Mouse (Mus musculus): ENCODE results near the gene Onecut3. TPM values are rescaled to one million over a fixed set of nuclear protein-coding genes. Genes with fewer than 3 reads are reported as not detected.

Gene Onecut3
- not detected in 2 replicates for polyA plus RNA-seq (2016; fragmentation: Nextera tagmentation; extraction: Ambion mirVana)

GRCm38 (mm10) chr10:80494732-80495131 lies at the start of gene Onecut3:
Gene Onecut3 (plus strand): TSS chr10:80494835.
- Histone ChIP-seq H3K4me2 (peak within 1 kb of the TSS; percentile 80), H3K27ac (no peak within 1 kb of the TSS), H3K4me1 (replicated peaks) (peaks cover 35% of the 10 kb centered on the region), H3K27me3 (peaks cover 100% of the 10 kb centered on the region), H3K4me3 (replicated peaks) (peak within 1 kb of the TSS; percentile 47), H3K9me3 (no peaks in the 10 kb centered on the region), H3K36me3 (no peaks in the 10 kb centered on the region), H3K9ac (replicated peaks) (peak within 1 kb of the TSS; percentile 57)
- WGBS = under 1% methylated on average over 42 of the region's 42 CpGs
- peak; percentile 45; the same call in 1 of the 2 replicates for ATAC-seq (ENCODE audit: insufficient number of reproducible peaks, insufficient read depth, low FRiP score, low TSS enrichment, low read depth)

GRCm38 (mm10) chr10:80445052-80445451 lies 49.6 kb upstream of the Onecut3 start:
- Histone ChIP-seq H3K27me3 (peaks cover 72% of the 10 kb centered on the region), H3K4me1 (replicated peaks) (peaks cover 6% of the 10 kb centered on the region; the same call in 1 of the 2 replicates), H3K27ac (no peak overlapping the region), H3K4me2 (no peak overlapping the region), H3K4me3 (replicated peaks) (no peak overlapping the region), H3K9ac (replicated peaks) (no peak overlapping the region), H3K36me3 (no peaks in the 10 kb centered on the region), H3K9me3 (no peaks in the 10 kb centered on the region)
- ATAC-seq (ENCODE audit: insufficient number of reproducible peaks, insufficient read depth, low FRiP score, low TSS enrichment, low read depth) = no peak
- WGBS = 50% methylated on average over 1 of the region's 1 CpGs

GRCm38 (mm10) chr10:80445898-80446601 lies 48.6 kb upstream of the Onecut3 start:
- Histone ChIP-seq H3K36me3 (no peaks in the 10 kb centered on the region), H3K9ac (replicated peaks) (no peak overlapping the region), H3K4me3 (replicated peaks) (no peak overlapping the region), H3K4me1 (replicated peaks) (peaks cover 6% of the 10 kb centered on the region; the same call in 1 of the 2 replicates), H3K27ac (no peak overlapping the region), H3K4me2 (no peak overlapping the region), H3K27me3 (peaks cover 80% of the 10 kb centered on the region), H3K9me3 (no peaks in the 10 kb centered on the region)
- peak; percentile 29; the same call in 1 of the 2 replicates for ATAC-seq (ENCODE audit: insufficient number of reproducible peaks, insufficient read depth, low FRiP score, low TSS enrichment, low read depth)
- 7% methylated on average over 26 of the region's 26 CpGs for WGBS

- no peaks in the 10 kb centered on the region for H3K36me3 ChIP-seq
- H3K9ac ChIP-seq (replicated peaks) = no peak overlapping the region
- no peak overlapping the region for H3K4me2 ChIP-seq
- no peak overlapping the region for H3K4me3 ChIP-seq (replicated peaks)
- H3K9me3 ChIP-seq = no peaks in the 10 kb centered on the region
- ATAC-seq (ENCODE audit: insufficient number of reproducible peaks, insufficient read depth, low FRiP score, low TSS enrichment, low read depth) = no peak
- 7% methylated on average over 6 of the region's 6 CpGs for WGBS
- no peak overlapping the region for H3K27ac ChIP-seq
- peaks cover 83% of the 10 kb centered on the region for H3K27me3 ChIP-seq
- H3K4me1 ChIP-seq (replicated peaks) = no peaks in the 10 kb centered on the region
Measured at GRCm38 (mm10) chr10:80450599-80450998, 44.0 kb upstream of the Onecut3 start.

GRCm38 (mm10) chr10:80453601-80454000 lies 41.0 kb upstream of the Onecut3 start:
- no peaks in the 10 kb centered on the region for H3K9me3 ChIP-seq
- H3K27me3 ChIP-seq = peaks cover 58% of the 10 kb centered on the region
- 0 out of 2 replicates have a peak, but pooled peaks cover 1% of the 10 kb centered on the region for H3K4me1 ChIP-seq (replicated peaks)
- H3K27ac ChIP-seq = no peak overlapping the region
- no peak overlapping the region for H3K4me3 ChIP-seq (replicated peaks)
- 26% methylated on average over 10 of the region's 10 CpGs for WGBS
- H3K4me2 ChIP-seq = no peak overlapping the region
- ATAC-seq (ENCODE audit: insufficient number of reproducible peaks, insufficient read depth, low FRiP score, low TSS enrichment, low read depth) = no peak
- H3K9ac ChIP-seq (replicated peaks) = no peak overlapping the region
- H3K36me3 ChIP-seq = no peaks in the 10 kb centered on the region

GRCm38 (mm10) chr10:80454781-80455180 lies 39.9 kb upstream of the Onecut3 start:
- no peak overlapping the region for H3K27ac ChIP-seq
- H3K4me1 ChIP-seq (replicated peaks) = 0 out of 2 replicates have a peak, but pooled peaks cover 6% of the 10 kb centered on the region
- no peak overlapping the region for H3K4me3 ChIP-seq (replicated peaks)
- peaks cover 56% of the 10 kb centered on the region for H3K27me3 ChIP-seq
- no peaks in the 10 kb centered on the region for H3K9me3 ChIP-seq
- no peak overlapping the region for H3K4me2 ChIP-seq
- no peak for ATAC-seq (ENCODE audit: insufficient number of reproducible peaks, insufficient read depth, low FRiP score, low TSS enrichment, low read depth)
- WGBS = 80% methylated on average over 5 of the region's 5 CpGs
- H3K9ac ChIP-seq (replicated peaks) = no peak overlapping the region
- no peaks in the 10 kb centered on the region for H3K36me3 ChIP-seq

GRCm38 (mm10) chr10:80455697-80456096 lies 38.9 kb upstream of the Onecut3 start:
- H3K27me3 ChIP-seq = peaks cover 53% of the 10 kb centered on the region
- H3K4me1 ChIP-seq (replicated peaks) = 0 out of 2 replicates have a peak, but pooled peaks cover 6% of the 10 kb centered on the region
- WGBS = 82% methylated on average over 5 of the region's 5 CpGs
- no peak overlapping the region for H3K9ac ChIP-seq (replicated peaks)
- no peak for ATAC-seq (ENCODE audit: insufficient number of reproducible peaks, insufficient read depth, low FRiP score, low TSS enrichment, low read depth)
- no peaks in the 10 kb centered on the region for H3K36me3 ChIP-seq
- H3K27ac ChIP-seq = no peak overlapping the region
- no peak overlapping the region for H3K4me3 ChIP-seq (replicated peaks)
- H3K9me3 ChIP-seq = no peaks in the 10 kb centered on the region
- no peak overlapping the region for H3K4me2 ChIP-seq

- Histone ChIP-seq H3K27me3 (peaks cover 51% of the 10 kb centered on the region), H3K4me1 (replicated peaks) (0 out of 2 replicates have a peak, but pooled peaks cover 6% of the 10 kb centered on the region)
Measured at GRCm38 (mm10) chr10:80459236-80459635, 35.4 kb upstream of the Onecut3 start.

GRCm38 (mm10) chr10:80459671-80460070 lies 35.0 kb upstream of the Onecut3 start:
- Histone ChIP-seq H3K4me2 (no peak overlapping the region), H3K36me3 (no peaks in the 10 kb centered on the region), H3K9ac (replicated peaks) (no peak overlapping the region), H3K9me3 (no peaks in the 10 kb centered on the region), H3K27ac (no peak overlapping the region), H3K4me3 (replicated peaks) (no peak overlapping the region), H3K4me1 (replicated peaks) (peaks cover 10% of the 10 kb centered on the region; the same call in 1 of the 2 replicates), H3K27me3 (peaks cover 49% of the 10 kb centered on the region)
- 0 out of 2 replicates have a peak, but pooled peaks have one; percentile 30 for ATAC-seq (ENCODE audit: insufficient number of reproducible peaks, insufficient read depth, low FRiP score, low TSS enrichment, low read depth)
- WGBS = 82% methylated on average over 11 of the region's 11 CpGs

More at GRCm38 (mm10) chr10:80459236-80459635, 35.4 kb upstream of the Onecut3 start:
- Histone ChIP-seq H3K4me3 (replicated peaks) (no peak overlapping the region), H3K4me2 (no peak overlapping the region), H3K9me3 (no peaks in the 10 kb centered on the region), H3K9ac (replicated peaks) (no peak overlapping the region), H3K27ac (no peak overlapping the region), H3K36me3 (no peaks in the 10 kb centered on the region)
- no peak for ATAC-seq (ENCODE audit: insufficient number of reproducible peaks, insufficient read depth, low FRiP score, low TSS enrichment, low read depth)
- WGBS = 43% methylated on average over 10 of the region's 10 CpGs

- ATAC-seq (ENCODE audit: insufficient number of reproducible peaks, insufficient read depth, low FRiP score, low TSS enrichment, low read depth) = no peak
- Histone ChIP-seq H3K9ac (replicated peaks) (0 out of 2 replicates have a peak overlapping the region, but pooled peaks have one; percentile 3), H3K36me3 (no peaks in the 10 kb centered on the region), H3K27ac (no peak overlapping the region), H3K27me3 (peaks cover 53% of the 10 kb centered on the region), H3K4me3 (replicated peaks) (no peak overlapping the region), H3K4me1 (replicated peaks) (peaks cover 15% of the 10 kb centered on the region; the same call in 1 of the 2 replicates), H3K4me2 (no peak overlapping the region), H3K9me3 (0 out of 2 replicates have a peak, but pooled peaks cover under 1% of the 10 kb centered on the region)
- WGBS = 69% methylated on average over 4 of the region's 4 CpGs
Measured at GRCm38 (mm10) chr10:80460324-80460723, 34.3 kb upstream of the Onecut3 start.

- H3K9ac ChIP-seq (replicated peaks) = no peak overlapping the region
- peaks cover 56% of the 10 kb centered on the region for H3K27me3 ChIP-seq
- WGBS = 74% methylated on average over 7 of the region's 7 CpGs
- H3K4me1 ChIP-seq (replicated peaks) = peaks cover 15% of the 10 kb centered on the region; the same call in 1 of the 2 replicates
- no peak overlapping the region for H3K4me3 ChIP-seq (replicated peaks)
- H3K4me2 ChIP-seq = no peak overlapping the region
- no peak overlapping the region for H3K27ac ChIP-seq
- H3K36me3 ChIP-seq = no peaks in the 10 kb centered on the region
- no peak for ATAC-seq (ENCODE audit: insufficient number of reproducible peaks, insufficient read depth, low FRiP score, low TSS enrichment, low read depth)
- 0 out of 2 replicates have a peak, but pooled peaks cover 4% of the 10 kb centered on the region for H3K9me3 ChIP-seq
Measured at GRCm38 (mm10) chr10:80461346-80461745, 33.3 kb upstream of the Onecut3 start.

All from limb, embryonic 12.5 days (tissue).